Mouse (Mus musculus): ENCODE measurements around the gene Cd36. TPM values are rescaled to one million over a fixed set of nuclear protein-coding genes. Genes with fewer than 3 reads are reported as not detected.
A peak's percentile ranks its signal among the peaks of the same experiment; 100 is the strongest.

The Cd36 gene
- polyA plus RNA-seq, 3 experiments from 2014 or later = 0.21 to 0.85 TPM; not detected in 1

DNA sequence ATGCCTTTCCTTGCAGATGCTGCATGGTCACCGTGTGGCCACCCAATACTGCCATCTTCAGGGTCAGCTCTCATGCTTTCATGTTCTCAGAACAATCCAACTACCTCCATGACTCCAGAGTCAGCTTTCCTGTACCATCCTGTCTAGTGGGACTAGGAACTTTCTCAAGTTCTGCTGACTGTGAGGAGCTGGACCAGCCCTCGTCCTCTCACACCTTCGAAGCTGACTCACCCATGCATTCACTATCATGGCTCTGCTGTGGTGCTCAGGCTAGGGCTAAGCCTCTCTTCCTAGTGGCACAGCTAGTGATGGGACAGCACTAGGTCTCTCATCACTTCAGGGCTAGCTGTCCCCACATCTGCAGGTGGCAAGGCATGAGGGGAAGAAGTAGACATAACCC is 30.7 kb downstream of the Cd36 start:
- ATAC-seq = no peak

DNA sequence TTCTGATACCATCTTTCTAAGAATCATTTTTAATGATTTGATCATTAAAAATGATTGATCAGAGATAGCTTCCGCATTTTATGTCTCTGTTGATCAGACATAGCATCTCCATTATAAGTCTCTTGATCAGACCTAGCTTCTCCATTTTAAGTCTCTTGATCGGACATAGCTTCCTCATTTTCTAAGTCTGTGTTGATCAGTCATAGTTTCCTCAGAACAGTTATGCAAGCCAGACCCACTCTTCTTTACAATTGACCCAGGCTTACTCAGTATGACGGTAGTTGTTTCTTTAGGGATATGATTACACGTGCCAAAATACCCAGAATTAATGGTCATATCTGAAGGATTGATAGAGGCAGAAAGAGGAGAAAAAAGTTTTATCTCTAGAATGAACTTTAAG is 31.3 kb downstream of the Cd36 start:
- no peak for ATAC-seq

DNA sequence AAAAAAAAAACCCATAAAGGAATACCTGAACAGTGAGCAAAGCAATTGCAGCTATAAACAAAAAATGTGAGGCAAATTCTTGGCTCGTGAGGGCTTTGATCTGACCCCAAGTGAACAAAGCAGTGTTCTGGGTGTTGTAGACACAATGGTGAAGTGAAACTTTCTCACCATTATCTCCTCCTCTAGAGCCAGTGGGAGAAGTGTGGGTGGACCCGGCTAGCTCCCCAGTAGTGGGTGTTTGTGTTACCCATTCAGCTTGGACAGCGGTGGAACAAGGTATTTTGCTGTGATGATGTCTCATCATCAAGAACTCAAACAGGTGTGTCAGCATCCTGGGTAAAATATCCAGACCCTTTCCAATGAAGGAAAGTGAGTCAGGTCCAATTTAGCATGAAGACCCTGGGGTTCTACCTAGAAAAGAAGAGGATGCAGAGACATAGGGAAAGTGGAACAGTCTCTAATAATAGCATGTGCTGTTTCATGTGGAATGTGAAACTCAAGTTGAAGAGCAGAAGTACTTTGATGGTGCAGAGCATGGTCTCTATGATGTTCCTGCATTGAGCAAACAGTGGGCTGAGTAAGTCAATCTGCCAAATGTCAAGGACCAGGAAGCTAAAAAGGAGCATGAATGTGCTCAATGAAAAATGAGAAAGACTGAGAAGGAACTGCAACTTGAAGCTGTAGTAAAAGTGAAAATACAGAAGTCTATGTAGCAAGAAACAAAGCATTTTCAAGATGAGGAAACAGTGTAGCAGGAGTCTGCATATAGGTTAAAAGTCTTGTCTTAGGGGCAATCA is 34.3 kb downstream of the Cd36 start:
- no peak for ATAC-seq

DNA sequence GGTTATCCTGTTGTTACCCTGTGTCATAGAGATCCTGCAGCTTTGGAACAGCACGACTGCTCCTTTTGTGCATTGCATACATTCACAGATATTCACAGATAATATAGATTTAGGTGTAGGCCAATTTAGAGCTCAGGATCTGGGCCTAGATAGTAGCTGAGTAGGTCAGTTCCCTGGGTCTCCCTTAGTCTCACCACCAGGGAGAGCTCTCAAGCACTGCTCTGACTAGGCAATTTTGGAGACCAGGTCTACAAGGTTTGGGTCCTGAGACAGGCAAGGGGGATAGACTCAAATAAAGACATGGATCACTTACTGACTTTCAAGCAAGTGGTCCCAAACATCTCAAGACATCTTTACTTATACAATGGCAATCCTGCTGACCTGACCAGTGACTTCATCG is 38.0 kb downstream of the Cd36 start:
- ATAC-seq = no peak

DNA sequence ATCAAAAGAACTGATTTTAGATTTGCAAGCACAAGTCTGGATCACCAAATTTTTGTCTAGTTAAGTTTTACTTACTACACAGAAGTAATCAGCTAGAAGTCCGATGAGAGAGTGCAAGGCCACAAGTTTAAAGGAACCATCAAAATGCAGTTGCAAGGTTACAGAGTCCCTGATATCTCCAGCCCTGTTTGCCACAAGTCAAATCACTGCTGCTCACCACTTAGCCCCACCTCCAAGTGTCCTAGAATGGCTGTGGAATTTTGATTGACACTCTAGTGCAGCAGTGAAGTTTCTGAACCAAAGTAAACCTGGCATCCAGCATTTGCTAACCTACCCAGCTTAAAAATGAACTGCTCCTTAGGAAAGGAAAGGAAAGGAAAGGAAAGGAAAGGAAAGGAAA is 39.0 kb downstream of the Cd36 start:
- no peak for ATAC-seq

DNA sequence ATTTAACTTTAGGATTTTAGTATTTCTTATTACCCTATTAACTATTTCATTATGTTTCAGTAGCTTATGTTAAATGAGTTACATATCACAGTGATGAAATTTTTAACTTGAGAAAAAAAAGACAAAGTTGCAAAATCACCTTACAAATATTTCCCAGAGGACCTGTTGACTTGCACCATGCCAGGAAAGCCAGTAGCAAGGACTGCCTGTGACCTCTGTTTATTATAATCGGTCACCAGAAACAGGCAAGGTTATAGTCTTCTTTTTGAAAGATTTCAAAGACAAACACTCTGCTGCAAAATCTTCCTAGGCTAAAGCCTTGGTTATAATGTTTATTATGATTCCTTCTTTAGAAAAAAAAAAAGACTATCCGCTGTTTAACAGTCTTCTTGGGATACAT is 39.9 kb downstream of the Cd36 start:
- ATAC-seq = no peak

DNA sequence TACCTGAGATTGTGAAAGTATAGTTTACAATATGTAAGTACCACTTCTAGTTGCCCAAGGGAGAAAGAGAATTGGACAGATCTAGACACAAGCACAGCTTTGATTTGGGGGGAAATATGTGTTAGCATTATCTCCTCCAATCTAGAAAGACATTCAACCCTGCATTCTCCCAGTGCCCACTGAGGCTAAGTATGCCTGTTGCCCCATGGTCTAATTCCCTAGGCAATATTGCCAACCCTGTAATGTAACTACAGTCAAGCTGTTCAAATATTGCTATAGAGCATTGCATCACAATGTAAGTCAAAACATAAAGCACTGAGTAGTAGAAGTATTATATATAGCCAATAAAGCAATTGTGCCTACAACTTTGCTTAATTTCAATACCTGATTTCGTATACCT is 40.3 kb downstream of the Cd36 start:
- no peak for ATAC-seq

DNA sequence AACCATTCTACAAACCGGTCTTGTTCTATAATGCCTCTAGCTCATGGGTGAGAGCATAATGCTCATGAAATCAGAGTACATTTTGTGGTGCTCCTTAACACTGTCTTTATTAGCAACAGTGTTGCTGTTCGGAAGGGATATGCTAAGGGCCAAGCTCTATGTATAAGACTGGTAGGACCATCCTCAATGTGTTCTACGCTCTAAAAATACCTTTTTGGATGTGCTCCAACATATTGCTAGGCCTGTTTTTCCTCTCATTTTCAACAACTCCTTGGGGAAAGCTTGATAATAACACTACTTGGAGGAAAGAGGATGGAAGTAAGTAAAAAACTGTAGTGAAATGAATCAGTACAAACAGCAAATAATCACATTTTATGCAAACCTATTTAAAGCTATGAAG is 44.7 kb downstream of the Cd36 start:
- no peak for ATAC-seq

DNA sequence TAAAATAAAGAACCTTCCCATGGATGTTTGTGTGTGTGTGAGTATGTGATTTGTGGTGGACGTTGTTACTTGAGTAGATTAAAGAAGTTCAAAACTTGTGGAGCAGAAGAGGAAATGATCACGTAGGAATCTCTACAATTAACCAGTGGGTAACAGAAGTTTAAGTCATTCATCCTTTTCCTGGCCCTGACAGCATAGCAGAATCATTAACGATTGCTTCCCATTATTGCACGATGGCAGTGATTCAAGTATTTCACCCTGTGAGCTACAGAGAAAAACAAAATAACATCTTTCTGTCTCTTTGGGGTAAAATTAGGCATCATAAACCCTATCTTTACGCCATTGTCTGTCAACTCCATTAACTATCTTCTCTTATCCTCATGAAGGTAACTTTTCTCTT is 45.3 kb downstream of the Cd36 start:
- ATAC-seq = no peak

DNA sequence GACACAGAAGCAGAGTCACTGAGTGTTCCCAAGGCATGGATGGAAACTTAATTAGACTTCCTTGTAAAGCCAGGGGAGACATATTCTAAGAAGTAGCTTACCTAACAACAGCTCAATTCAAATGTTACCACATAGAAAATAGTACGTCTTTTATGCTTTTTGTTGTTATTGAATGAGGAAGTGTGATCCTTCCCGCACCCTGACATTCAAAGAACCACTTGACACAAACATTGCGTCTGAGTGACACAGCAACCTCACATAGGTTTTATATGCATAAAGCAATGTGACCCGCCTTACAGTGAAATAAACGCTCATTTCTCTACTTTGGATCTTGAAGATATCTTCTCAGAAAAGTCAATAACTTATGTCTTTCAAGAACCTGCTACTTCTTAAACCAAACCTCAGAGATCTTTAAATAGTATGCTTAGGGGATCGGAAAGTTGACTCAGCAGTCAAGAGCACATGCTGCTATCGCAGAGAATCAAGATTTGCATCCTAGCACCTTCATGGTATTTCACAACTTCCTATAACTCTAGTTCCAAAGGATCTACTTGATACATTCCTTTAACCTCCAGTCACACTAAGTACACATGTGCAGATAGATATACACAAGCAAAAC is 46.4 kb downstream of the Cd36 start:
- ATAC-seq = no peak

DNA sequence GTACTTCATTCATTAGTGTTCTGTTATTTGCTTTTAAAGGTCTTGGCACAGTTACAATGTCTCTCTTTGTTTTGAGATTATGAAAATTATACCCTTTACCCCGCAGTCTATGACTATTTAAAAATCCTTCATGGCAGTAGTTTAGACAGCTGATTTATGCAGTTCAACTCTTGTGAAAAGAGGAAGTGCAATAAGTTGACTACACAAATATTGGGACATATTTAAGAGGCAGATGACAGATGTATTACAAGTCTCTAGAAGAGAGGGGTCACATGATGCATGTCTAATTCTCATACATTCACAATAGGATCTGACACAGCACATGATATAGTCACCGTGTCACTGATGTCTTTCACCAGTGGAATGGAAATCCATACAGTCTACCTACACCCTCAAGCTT is 49.1 kb downstream of the Cd36 start:
- no peak for ATAC-seq

DNA sequence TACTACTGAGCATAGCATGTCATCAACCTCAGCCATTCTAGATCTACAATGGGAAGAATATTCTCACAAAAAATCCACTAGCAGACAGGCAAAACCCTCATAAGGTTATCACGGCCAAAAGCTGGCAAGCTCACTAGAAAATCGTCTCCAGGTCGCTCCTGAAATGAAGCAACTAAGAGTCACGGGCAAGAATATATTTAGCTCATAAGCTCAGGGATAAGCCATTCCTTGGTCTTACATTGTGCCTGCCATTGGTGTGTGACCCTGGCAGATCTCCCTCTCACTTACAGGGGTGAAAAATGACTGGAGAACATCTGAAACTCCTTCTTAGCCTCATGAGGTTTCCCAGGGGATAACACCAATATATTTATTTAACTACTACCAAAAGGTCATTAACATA is 52.2 kb downstream of the Cd36 start:
- ATAC-seq = no peak

DNA sequence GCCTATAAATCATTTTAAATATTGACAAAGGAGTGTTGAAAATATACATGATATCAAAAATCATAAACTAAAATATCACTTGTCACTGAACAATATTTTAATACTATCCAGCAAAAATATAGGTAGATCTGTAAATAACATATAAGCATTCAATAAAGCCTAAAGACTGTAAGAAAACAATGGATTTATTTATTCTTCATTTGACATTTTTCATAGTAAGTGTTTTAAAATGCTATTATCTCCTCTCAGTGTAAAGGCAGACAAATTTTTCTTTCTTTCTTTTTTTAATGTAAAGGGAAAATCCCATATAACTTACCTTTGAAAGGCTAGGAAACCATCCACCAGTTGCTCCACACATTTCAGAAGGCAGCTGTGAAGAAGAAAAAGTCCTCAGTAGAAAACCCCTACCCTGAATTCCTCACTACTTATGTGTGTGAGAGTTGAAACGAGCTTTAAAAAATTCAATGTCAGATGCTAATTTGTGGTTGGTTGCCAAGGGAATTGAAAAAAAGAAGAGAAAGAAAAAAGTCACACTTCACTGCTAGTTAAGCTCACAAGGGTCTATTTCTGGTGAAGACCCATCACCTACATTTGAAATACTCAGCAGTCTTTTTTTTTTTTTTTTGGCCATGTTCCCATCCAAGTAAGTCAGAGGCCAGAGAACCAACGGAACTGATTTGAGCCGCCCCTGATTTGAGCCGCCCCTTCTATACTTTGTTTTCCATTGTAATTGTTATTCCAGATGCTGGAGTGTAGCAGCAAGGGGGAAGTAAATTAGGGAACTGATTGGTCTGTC is 53.1 kb downstream of the Cd36 start:
- ATAC-seq = no peak

DNA sequence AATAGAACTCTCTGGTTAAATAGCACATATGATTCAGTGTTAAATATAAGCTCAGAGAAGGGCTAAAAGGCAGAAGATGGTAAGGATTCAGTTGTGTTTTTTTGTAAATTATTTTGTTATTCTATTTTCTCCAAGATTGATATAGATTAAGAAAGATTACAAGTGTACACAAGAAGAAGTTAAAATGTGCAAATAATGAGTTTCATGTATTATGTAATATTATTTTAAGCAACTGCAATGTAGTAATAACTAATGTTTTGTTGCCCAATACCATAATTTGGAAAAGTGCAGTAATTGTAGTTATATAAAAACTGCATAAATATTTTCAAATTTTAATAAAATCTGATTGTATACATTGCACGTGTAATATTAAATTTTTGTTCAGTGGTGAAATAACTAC is 54.8 kb downstream of the Cd36 start:
- no peak for ATAC-seq

DNA sequence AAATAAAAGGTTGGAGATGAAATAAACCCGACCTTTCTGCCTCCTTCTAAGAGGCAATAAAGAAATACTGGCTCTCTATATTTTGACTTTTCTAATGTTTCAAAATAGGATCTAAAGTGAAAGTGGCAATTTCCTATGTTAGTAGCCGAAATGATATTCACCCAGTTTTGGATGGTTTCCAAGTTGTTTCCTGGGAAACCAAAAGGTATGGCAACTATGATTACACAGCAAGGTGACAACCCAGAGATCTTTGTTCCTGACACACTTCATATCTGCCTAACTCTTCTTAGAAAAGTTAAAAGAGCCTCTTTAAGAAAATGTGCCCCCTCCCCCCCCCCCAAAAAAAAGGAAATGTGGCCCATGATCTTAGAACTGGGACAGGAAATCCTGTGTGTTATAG is 58.1 kb downstream of the Cd36 start:
- no peak for ATAC-seq

DNA sequence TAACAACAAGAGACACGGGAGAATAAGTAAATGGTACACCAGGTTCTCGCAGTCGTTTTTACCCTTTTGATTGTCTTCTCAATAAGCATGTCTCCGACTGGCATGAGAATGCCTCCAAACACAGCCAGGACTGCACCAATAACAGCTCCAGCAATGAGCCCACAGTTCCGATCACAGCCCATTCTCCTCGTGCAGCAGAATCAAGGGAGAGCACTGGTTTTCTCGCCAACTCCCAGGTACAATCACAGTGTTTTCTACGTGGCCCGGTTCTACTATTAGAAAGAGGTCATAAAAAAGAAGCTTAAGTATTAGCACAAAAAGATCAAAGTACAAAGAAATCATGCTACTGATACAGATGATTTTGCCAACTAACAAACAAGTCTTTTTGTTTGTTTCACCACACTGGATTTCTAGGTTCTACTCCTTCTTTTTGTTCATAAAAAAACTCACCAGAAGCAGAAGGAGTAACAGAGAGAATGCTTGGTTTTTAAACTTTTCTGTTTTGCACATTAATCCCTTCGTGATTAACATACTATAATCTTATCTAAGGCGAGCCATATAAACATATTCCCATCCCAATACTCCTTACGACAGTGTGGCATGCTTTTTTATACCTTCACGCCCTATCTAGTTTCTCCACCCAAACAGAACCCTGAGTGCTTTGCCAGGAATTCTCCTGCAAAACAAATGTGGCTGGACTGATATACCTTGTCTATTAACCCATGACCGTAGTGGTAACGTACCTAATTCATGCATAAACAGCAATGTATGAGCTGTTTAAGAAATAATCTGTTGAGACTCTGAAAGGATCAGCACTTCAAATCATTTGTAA is 59.7 kb downstream of the Cd36 start:
- no peak for ATAC-seq

DNA sequence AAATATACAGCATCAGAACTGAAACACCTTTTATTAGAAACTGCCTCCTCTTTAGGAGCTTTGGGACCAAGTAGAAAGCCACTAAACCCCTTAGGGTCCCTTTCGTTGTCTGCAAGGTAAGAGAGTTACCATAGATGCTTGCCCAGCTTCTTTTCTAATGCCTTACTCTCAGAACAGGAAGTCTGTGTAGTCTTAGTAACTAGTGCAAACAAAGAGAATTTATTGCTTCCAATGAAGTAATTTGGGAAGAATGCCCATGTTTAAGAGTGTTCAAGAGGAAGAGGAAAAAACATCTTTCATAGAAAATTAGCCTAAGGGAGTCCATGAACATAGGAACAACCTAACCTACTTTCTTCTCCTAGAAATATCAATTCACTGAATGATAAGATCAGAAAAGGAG is 67.2 kb downstream of the Cd36 start:
- no peak for ATAC-seq

DNA sequence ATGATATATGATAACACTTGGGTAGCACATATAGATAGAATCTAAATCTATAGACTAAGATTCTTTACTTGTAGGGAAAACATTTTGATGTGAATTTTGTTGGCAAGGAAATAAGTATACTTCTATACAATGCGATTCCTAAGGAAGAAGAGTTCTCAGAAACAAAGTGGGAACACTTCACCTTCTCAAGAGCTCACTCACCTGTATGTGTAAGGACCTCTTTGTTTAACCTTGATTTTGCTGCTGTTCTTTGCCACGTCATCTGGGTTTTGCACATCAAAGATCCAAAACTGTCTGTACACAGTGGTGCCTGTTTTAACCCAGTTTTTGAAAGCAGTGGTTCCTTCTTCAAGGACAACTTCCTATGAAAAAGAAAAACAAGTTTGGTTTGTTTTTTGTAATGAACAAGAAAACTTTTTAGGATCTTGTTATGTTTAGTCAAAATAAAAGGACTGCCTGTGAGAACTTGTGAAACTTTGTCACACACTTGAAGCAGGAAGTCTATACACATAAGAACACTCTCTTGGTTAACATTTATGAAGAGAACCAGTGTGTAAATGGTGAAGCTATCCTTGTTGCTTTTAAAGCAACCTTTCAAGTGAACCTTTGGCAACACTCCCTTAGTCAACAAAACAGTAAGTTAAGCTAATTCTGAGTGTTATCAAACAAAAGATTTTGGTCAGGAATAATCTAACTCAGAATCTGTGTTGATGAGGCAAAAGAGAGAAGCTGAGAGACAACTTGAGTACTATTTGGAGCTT is 68.2 kb downstream of the Cd36 start:
- no peak for ATAC-seq

DNA sequence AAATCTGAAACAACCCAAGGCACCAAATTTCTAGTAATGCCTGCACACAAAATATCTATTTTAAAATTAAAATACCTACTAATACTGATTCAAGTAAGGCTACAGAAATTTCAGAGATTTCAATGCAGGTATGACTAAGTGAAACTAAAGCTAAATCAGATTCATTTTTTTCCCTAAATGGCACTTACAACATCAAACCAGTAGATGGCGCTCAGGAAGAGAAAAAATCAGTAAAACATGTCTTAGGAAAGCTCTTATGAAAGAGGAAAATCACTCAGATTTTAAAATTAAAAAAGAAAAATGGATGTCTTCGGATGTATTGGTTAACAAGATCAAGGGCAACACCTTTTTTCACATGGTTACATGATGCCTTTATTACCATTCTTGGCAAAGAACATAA is 72.4 kb downstream of the Cd36 start:
- peak; percentile 46 for ATAC-seq

DNA sequence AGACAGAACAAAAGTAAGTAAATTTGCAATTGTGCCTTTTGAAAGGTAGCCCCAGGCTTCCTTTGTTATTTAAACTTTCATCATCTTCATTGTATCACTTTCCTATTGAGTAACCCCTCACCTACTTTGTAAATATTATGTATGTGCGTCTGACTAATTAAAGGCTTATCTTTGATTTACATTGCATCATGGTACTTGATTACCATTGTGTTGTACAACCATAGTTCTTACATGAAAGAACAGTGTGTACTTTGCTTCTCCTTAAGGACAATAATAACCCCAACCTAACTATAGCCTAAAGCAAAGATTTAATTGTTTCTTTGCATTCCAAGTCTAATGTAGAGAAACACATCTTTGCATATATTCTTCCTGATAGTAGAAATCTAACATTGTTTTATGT is 78.3 kb downstream of the Cd36 start:
- no peak for ATAC-seq

DNA sequence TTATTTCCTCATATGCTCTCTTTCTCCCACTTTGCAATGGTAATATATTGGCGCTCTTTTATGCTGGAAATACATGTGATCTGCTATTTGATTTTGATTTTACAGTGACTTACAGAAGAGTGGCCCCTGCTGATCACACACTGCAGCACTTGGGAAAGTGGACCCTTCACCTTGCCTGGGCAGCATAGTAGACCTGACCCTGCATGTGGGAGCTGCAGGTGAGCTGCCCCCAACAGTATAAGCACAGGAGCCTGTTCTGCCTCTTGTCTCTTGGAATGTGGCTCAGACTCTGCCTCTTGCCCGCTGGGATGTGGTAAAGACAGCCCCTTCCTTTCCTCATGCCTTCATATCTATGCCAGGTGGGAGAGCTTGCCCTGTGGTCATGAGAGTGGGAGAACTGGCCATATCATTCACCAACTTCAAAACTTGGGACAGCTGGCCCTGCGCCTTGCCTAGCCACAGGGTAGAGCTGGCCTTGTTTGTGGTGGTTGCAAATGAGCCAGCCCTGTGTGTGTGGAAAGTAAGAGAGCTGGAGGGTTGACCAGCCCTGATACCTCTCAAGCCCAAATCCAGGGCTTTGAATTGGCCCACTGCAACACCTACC is 81.7 kb downstream of the Cd36 start:
- ATAC-seq = no peak

DNA sequence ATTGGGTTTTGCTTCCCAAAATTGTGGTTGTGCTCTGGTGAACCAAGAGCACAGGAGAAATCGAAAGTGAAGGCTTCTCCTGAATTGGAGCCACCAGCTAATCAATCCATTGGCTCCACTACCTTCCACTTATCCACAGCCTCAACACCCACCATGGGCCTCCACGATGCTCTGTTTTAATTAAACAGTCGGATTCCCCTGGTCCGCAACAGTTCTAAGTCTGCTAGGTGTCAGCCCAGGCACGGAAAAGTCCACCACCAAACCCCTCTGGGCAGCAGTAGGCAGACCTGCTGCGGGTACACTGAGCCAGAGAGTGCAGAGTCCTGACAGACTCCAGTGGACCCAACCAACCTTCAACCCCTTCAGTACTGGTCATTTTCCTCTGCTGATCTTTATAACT is 112.0 kb downstream of the Cd36 start:
- no peak for ATAC-seq

Measured in inflammation-experienced regulatory T-cells, adult 6 months (primary cell).